Mouse (Mus musculus): ENCODE data around the gene D930048N14Rik. TPM values are rescaled to one million over a fixed set of nuclear protein-coding genes. Genes with fewer than 3 reads are reported as not detected.

The D930048N14Rik gene
- total and polyA plus RNA-seq, 3 experiments = 0.38 to 1.5 (median 0.81) TPM

DNA sequence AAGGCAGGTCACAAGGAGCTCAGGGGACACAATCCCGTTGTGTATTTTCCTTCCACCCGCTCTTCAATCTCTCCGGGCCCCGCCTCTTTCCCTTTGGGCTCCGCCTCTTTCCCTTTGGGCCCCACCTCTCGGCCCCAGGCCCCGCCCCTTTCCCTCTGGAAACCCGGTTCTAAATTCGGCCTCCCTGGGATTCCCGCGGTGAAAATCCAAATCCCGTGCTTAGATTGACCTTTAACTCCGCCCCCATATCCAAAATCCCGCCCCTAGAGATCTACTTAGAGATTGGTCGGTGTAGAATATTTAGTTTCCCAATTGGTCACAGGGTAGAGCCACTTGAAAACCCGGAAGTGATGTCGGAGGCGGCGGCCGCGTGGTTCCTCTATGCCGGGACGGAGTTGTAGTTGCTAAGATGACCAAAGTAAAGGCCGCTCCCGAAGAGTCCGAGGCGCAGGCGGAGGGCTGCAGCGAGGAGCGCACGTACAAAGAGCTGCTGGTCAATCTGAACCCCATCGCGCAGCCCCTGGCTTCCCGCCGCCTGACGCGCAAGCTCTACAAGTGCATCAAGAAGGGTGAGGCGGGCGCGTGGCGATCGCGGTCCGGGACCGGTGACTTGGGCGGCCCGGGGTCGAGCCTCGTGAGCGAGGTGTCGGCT, 31.2 kb upstream of the D930048N14Rik start, which contains the start of gene Nhp2 (continued):
- TF ChIP-seq CTCF (conservative IDR thresholded peaks at IDR 0.05 in 1 of 2, IDR thresholded peaks at IDR 0.05 in 1 of 2; ENCODE audit: low read depth in 2 of 2, low read length in 2 of 2) = no peak
- TF ChIP-seq SIN3A (IDR thresholded peaks at IDR 0.05; ENCODE audit: low read length) = peak; percentile 99
- TF ChIP-seq MXI1 (IDR thresholded peaks at IDR 0.05; ENCODE audit: low read depth, low read length) = peak; percentile 100
- peak; percentile 94 for TF ChIP-seq BHLHE40 (IDR thresholded peaks at IDR 0.05; ENCODE audit: low read depth, low read length)
- TF ChIP-seq HCFC1 (IDR thresholded peaks at IDR 0.05; ENCODE audit: low read depth, low read length) = peak; percentile 74
- TF ChIP-seq ZC3H11A (IDR thresholded peaks at IDR 0.05; ENCODE audit: low read depth, low read length) = no peak
- TF ChIP-seq NRF1 (IDR thresholded peaks at IDR 0.05; ENCODE audit: low read depth, low read length) = no peak; the same call in 1 of the 2 replicates
- peak; percentile 84 for TF ChIP-seq ETS1 (conservative IDR thresholded peaks at IDR 0.05; ENCODE audit: low read depth, low read length)

DNA sequence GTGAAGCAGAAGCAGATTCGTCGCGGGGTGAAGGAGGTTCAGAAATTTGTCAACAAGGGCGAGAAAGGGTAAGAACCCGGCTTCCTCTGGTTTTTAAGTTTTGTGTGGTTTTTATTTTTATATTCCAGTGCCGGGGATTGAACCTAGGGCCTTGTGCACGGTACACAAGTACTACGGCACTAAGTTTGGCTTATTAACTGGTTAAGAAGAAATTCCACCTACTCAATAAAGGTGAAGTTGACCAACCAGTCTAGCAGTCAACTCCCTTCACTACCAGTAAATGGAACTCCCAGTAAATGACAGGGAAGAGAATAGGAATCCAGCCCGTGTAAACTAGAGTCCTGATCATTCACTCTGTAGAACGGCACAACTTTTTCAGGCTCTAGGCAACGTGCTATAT, 30.7 kb upstream of the D930048N14Rik start:
- Histone ChIP-seq H3K36me3 (replicated peaks in 1 of 2; ENCODE audit: control insufficient read depth in 1 of 2, insufficient read depth in 1 of 2, low read length in 1 of 2) (peaks cover 39 to 41% of the 10 kb centered on the region in 2 experiments), H3K9ac (ENCODE audit: insufficient read depth, low read depth) (peak overlapping the region; percentile 87), H3K27me3 (replicated peaks) (no peaks in the 10 kb centered on the region), H3K4me2 (ENCODE audit: insufficient read depth, low read depth, poor library complexity, severe bottlenecking) (peak overlapping the region; percentile 84), H3K4me3 (replicated peaks in 1 of 3; ENCODE audit: low read depth in 2 of 3, low read length in 2 of 3, poor library complexity in 1 of 3) (peak overlapping the region; percentile 64 to 93 (median 68)), H3K4me1 (ENCODE audit: control insufficient read depth in 1 of 2, insufficient read depth in 2 of 2) (peaks cover 12 to 56% of the 10 kb centered on the region in 2 experiments), H3K27ac (ENCODE audit: insufficient read depth, low read depth) (peak overlapping the region; percentile 63), H3K79me2 (replicated peaks; ENCODE audit: control insufficient read depth, extremely low read depth, insufficient read depth, poor library complexity, severe bottlenecking) (peaks cover 28% of the 10 kb centered on the region), H3K9me3 (replicated peaks; ENCODE audit: low read length) (no peaks in the 10 kb centered on the region)
- DNase-seq (ENCODE audit: extremely low read depth) = no peak
- dilution Hi-C loops (cut with MboI; ENCODE audit: extremely low pct_ligation_motif_present, extremely low pct_unique_long_range_greater_than_20kb, low sequenced_read_pairs) (no loop called here), in situ Hi-C loops (cut with MboI; ENCODE audit: low pct_ligation_motif_present, low pct_unique_long_range_greater_than_20kb, low sequenced_read_pairs) (no loop called here)
- no peak for TF ChIP-seq RAD21 (IDR thresholded peaks at IDR 0.05; ENCODE audit: low read depth, low read length)
- TF ChIP-seq ELF1 (IDR thresholded peaks at IDR 0.05; ENCODE audit: low read depth, low read length) = no peak
- no peak for TF ChIP-seq POLR2A (IDR thresholded peaks at IDR 0.05; ENCODE audit: low read depth, low read length)
- TF ChIP-seq CHD2 (IDR thresholded peaks at IDR 0.05; ENCODE audit: low read length) = no peak
- no peak for TF ChIP-seq TBP (conservative IDR thresholded peaks at IDR 0.05; ENCODE audit: low read depth, low read length)
- no peak for TF ChIP-seq TCF12 (IDR thresholded peaks at IDR 0.05; ENCODE audit: low read depth, low read length)
- TF ChIP-seq JUND (conservative IDR thresholded peaks at IDR 0.05; ENCODE audit: low read depth, low read length) = no peak
- no peak for TF ChIP-seq USF2 (conservative IDR thresholded peaks at IDR 0.05; ENCODE audit: low read depth, low read length)
- TF ChIP-seq ETS1 (conservative IDR thresholded peaks at IDR 0.05; ENCODE audit: low read depth, low read length) = no peak

DNA sequence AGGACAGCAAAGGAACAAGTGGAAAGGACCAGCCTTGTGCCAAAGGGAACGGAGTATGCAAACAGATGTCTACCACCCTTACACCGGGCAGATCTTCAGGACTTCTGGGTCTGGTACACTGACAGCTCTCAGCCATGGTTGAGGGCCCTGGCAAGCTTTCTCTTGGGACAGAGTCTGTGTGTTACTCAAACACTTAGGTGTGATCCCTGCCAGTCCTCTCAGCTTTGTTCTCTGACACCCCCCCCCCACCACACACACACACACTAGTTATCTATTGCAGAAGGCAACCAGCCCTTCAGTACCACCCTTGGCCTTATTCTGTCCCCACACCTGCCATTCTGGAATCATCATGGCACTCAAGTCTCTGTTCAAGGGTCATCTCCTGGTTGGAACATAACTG, 29.0 kb upstream of the D930048N14Rik start:
- peaks cover 52 to 56% of the 10 kb centered on the region in 2 experiments for H3K36me3 ChIP-seq (replicated peaks in 1 of 2; ENCODE audit: control insufficient read depth in 1 of 2, insufficient read depth in 1 of 2, low read length in 1 of 2)
- H3K27me3 ChIP-seq (replicated peaks) = no peaks in the 10 kb centered on the region
- H3K4me1 ChIP-seq (ENCODE audit: control insufficient read depth in 1 of 2, insufficient read depth in 2 of 2) = peaks cover 12 to 58% of the 10 kb centered on the region in 2 experiments
- in situ Hi-C loops (cut with MboI; ENCODE audit: low pct_ligation_motif_present, low pct_unique_long_range_greater_than_20kb, low sequenced_read_pairs) (no loop called here), dilution Hi-C loops (cut with MboI; ENCODE audit: extremely low pct_ligation_motif_present, extremely low pct_unique_long_range_greater_than_20kb, low sequenced_read_pairs) (no loop called here)
- no peaks in the 10 kb centered on the region for H3K9me3 ChIP-seq (replicated peaks; ENCODE audit: low read length)
- no peak overlapping the region for H3K4me2 ChIP-seq (ENCODE audit: insufficient read depth, low read depth, poor library complexity, severe bottlenecking)
- no peak for TF ChIP-seq GABPA (IDR thresholded peaks at IDR 0.05; ENCODE audit: insufficient replicate concordance, low read depth, low read length)
- no peak for TF ChIP-seq SIN3A (IDR thresholded peaks at IDR 0.05; ENCODE audit: low read length)
- TF ChIP-seq UBTF (IDR thresholded peaks at IDR 0.05; ENCODE audit: low read depth, low read length) = no peak
- TF ChIP-seq TCF12 (IDR thresholded peaks at IDR 0.05; ENCODE audit: low read depth, low read length) = no peak
- TF ChIP-seq JUND (conservative IDR thresholded peaks at IDR 0.05; ENCODE audit: low read depth, low read length) = no peak
- no peak for TF ChIP-seq POLR2AphosphoS2 (IDR thresholded peaks at IDR 0.05; ENCODE audit: low read depth, low read length)
- no peak for TF ChIP-seq POLR2A (IDR thresholded peaks at IDR 0.05; ENCODE audit: low read depth, low read length)
- no peak overlapping the region for H3K4me3 ChIP-seq (replicated peaks in 1 of 3; ENCODE audit: low read depth in 2 of 3, low read length in 2 of 3, poor library complexity in 1 of 3)
- H3K79me2 ChIP-seq (replicated peaks; ENCODE audit: control insufficient read depth, extremely low read depth, insufficient read depth, poor library complexity, severe bottlenecking) = peaks cover 28% of the 10 kb centered on the region
- DNase-seq (ENCODE audit: extremely low read depth) = no peak
- no peak overlapping the region for H3K27ac ChIP-seq (ENCODE audit: insufficient read depth, low read depth)
- no peak overlapping the region for H3K9ac ChIP-seq (ENCODE audit: insufficient read depth, low read depth)
